Mouse (Mus musculus) monocyte, adult 5-6 weeks (primary cell): ENCODE results near the gene Ago4. TPM values are rescaled to one million over a fixed set of nuclear protein-coding genes. Genes with fewer than 3 reads are reported as not detected.
"Not testable (repeated sequence)": the region's sequence is repeated elsewhere in the genome, so short reads cannot be mapped to it uniquely, and the experiment has no call there.

Experiments used
- ATAC-seq: fragments of 153-309, 156-312 bp; replicated peaks from 2 replicates; pipeline ENCODE4 v1.8.0; 2017; ENCODE audit warnings: mild to moderate bottlenecking; ENCODE audit not compliant: low TSS enrichment, insufficient number of reproducible peaks, severe bottlenecking, poor library complexity, low FRiP score
- total RNA-seq: library from RNA; stranded (forward); fragments of 200-1000, 200-491, 200-594 nt; gene quantifications from 3 replicates; pipeline ENCODE4 v1.2.3, GENCODE M21; 2017

The Ago4 gene
- total RNA-seq: 3.7 to 8.4 TPM (median 5.7 TPM) in 3 replicates

DNA sequence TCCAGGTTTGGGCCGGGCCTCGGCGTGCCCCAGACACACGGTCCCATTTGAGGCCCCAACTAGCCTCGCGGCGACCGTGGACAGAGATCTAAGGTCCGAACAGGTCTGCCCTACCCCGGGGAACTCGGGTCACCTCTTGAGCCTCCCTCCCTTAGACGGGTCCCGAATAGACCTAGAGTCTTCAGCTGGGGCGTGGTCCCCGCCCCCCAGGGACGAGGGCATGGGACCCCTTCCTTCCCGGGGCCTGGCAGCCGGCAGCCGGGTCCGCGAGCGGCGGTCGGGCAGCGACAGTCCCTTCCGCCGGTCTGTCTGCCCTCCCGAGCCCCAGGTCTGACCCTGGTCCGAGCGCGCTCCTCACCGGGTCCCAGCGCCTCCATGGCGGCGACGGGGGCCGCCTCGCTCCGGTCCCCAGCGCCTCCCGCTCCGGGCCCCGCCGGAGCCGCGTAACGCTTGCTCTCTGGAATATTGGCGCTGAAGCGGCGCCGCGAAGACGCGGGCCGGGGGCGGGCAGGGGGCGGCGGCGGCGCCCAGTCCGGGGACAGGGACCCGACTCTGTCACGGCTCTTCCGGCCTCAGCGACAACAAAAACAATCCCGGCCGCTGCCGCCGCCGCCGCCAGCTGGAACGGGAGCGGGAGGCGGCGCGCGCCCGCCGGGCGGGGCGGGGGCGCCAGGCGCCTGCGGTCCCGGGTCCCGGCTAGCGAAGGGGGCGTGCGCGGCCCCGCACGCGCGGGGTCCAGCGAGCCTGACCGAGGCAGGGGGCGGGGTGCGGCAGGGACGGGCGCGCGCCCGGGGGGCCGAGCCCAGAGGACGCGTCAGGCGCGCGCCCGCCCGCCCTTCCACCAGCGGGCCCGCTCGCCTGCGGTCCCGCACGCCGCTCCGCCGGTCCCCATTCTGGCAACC is at the start of gene Ago4:
Gene Ago4 (minus strand): TSS at position 646 of the 902 bp plus-strand sequence.
- no peak for ATAC-seq

DNA sequence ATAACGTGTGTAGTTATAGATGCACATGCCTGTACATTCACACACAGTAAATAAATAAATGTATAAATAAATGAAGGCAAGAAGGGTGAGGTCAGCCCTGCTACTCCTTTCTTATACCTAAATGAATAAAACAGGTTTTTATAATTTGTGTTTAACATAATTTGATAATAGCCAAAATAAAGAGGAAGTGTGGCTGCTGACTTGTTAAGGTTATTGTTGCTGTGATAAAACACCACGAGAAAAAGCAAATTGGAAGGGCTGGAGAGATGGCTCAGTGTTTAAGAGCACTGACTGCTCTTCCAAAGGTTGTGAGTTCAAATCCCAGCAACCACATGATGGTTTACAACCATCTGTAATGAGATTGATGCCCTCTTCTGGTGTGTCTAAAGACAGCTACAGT is 45.8 kb upstream of the Ago4 start:
- no peak for ATAC-seq

DNA sequence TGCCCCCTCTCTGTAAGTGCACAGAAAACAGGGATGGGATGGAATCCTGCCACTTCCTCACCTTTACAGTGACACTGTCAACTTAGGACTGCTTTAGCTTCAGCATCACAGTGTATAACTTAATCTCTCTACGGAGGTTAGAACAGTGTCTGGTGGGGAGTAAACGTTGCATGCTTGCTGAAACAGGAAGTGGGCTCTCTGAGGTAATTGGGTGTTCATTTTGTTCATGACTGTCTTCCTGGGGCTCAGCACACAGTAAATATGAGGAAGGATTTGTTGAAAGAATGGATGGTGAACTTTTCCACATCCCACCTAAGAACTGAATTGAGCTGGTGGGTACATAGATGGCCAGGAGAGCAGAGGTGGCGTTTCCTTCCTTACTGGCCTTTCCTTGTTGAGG is 44.6 kb upstream of the Ago4 start:
- ATAC-seq: no peak

DNA sequence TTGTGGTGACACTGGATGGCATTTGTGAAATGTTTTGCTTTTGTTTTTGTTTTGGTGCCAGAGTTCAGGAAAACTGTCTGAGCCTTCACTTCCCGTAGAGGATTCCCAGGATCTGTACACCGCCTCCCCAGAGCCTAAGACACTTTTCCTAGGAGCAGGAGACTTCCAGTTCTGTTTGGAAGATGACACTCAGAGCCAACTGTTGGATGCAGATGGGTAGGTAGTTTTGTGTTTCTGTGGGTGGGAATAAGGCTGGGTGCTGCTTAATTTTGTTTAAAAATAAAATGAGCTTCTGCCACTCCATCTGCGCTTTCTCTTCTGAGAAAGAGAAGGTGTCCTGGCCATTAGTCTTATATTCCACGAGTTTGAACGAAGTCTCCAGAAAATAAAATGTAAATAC is 43.0 kb upstream of the Ago4 start:
- ATAC-seq: no peak

DNA sequence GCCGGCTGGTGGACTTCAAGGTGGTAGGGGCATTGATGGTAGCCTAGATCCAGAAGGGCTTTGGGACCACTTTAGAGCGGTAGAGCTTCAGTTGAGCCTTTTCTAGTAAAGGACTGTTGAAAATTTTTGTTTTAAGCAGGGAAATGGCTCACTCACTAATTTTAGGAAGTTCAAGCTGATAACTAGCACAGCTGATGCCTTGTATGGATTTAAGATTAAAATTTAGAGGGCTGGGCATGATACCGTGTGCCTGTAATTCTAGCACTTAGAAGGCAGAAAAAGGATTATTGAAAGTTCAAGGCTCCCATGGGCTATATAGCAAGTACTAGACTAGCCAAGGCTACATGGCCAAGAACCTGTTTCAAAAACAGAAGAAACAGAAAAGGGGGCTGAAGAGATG is 36.5 kb upstream of the Ago4 start:
- no peak for ATAC-seq

DNA sequence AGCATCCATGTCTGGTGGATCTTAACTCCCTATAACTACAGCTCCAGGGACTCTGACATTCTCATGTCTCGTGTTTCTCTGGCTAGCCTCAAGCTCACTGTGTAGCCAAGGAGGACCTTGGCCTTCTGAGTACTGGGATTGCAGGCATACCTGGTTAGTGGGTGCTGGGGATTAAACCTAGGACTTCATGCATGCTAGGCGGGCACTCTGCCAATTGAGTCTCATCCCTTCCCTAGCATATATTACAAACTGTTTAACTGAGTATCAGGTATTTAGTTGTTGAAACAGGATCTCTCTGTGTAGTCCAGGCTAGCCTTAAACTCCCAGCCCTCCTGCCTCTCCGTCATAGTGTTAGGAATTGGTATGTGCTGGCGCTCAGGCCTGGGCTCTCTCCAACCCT is 34.0 kb upstream of the Ago4 start:
- no peak for ATAC-seq

DNA sequence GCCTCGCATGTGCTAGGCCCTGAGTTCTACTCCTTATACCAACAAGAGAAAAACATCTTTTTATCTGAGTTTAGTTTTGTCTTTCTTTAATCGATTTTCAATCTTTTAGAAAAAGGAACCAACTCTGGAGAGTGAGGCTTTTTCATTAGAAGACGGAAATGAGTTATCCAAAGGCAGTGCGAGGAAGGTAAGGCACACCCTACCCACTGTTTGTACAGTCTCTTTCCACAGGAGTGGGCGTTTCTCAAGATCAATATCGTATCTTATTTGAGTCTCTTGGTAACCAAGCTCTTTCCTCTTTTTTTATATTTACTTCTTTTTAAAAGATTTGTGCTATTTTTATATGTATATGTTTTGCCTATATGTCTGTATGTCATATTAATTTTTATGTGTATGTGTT is 30.5 kb upstream of the Ago4 start:
- ATAC-seq: no peak

DNA sequence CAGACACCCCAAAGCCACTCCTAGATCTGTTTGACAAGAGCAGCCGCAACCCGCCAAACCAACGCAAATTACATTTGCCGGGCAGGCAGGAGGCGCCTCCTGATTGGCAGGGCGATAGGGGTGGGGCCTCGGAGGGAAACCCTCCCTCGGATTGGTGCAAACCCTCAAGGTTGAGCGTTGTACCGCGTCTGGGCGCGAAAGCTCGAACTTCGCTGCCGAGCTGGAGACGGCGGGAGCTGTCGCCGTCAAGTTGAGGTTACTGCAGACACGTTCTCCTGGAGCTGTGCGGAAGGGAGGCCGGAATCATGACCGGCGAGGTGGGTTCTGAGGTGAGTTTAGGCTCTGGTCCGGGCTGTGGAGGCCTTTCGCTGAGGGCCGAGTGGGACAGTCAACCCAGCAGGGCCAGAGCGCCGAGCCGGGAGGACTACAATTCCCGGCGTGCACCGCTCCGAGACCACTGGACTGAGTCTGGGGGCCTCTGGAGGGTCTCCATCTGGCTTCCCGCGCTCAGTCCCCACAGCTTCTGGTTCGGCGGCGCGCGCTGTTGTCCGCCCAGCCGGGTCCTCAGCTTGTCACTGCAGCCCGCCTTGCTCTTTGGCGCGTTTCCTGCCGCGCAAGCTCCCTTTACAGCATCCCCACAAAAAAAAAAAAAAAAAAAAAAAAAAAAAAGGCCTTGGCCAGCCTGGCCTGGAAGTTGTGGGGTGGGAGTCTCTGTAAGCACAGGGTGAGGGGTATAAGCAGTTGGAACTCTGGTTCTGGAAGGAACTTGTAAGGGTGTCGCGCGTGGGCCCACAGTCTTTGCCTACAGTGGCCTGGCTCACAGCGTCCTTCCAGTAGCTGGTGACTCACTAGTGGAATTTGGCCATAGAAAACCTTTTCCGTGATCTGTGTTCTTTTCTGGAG is 23.8 kb upstream of the Ago4 start, which contains the start of gene Clspn:
Gene Clspn (plus strand): TSS at position 127 of the 903 bp plus-strand sequence.
- ATAC-seq: peak; percentile 97

DNA sequence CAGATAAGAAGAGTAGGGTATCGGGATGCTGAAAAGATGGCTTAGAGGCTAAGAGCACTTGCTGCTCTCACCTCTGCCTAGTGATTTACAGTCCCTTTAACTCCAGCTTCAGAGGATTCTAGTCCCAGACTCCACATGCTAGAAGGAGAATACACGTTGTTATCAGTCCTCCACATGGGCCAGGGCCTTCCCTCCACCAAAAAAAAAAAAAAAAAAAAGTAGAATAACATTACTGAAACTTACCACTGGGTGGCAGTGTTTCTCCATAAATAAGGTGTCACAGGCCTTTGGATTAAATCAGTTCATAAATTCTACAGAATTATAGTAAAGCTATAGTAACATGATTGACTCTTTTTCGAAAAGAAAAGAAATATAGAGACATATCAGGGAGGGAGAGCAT is 21.2 kb upstream of the Ago4 start:
- 0 out of 2 replicates have a peak, but pooled peaks have one; percentile 34 for ATAC-seq

DNA sequence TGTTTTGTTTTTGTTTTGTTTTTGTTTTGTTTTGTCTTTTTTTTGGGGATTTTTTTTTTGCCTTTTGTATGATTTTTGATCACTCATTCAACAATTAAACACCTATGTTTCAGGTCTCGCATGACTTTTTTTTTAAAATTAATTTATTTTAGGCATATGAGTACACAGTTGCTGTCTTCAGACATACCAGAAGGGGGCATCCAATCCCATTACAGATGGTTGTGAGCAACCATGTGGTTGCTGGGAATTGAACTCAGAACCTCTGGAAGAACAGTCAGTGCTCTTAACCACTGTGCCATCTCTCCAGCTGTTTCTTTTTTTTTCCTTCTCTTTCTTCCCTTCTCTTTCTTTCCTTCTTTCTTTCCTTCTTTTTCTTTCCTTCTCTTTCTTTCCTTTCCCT is 20.4 kb upstream of the Ago4 start:
- no peak for ATAC-seq

DNA sequence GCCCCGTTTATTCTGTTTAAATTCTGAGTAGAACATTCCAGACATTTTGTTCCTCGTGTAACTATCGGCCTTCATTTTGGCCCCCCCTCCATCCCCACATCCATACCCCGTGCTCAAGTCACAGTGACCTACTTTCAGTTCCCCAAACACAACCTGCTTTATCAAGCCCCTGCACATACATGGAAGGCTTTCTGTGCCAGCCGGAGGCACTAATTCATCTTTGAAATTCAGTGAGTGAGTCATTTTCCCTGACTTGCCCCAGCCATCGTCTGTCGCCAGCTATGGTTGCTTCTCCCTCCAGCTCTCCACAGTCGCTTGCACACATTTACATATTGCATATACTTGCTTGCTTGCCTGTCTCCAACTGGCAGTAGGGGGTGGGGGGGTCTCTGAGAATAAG is 19.8 kb upstream of the Ago4 start:
- ATAC-seq: 0 out of 2 replicates have a peak, but pooled peaks have one; percentile 28

DNA sequence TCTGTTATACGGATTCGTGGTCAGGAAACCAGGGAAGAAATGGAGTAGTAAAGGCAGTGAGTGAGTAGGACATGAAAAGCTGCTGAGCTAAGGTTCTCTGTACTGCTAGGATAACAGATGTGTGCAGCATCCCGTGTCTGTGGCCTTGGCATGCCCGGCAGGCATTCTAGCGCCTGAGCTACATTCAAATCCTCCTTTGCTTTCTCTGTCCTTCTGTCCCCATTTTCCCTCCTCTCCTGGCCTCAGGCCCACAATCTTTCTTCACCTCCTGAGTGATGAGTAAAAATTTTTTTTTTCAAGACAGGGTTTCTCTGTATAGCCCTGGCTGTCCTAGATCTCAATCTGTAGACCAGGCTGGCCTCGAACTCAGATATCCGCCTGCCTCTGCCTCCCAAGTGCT is 18.9 kb upstream of the Ago4 start:
- ATAC-seq: no peak

DNA sequence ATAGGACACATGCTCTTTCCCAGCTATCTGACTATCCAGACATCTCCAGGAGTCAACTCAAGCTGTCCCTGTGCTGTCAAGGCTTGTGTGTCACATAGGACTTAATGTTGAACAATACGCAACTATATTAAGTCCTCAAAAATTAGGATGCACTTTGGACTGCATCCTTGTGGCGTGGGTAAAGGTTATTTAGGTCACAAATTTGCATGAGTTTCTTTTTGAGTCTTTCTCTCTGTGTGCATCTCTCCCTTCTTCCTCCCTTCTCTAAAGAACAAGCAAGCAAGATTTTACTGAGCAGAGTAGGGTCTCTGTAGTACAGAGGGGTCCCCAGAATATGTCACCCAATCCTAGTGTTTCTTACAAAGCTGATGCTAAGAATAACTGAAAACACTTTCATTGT is 12.9 kb upstream of the Ago4 start:
- ATAC-seq: no peak

DNA sequence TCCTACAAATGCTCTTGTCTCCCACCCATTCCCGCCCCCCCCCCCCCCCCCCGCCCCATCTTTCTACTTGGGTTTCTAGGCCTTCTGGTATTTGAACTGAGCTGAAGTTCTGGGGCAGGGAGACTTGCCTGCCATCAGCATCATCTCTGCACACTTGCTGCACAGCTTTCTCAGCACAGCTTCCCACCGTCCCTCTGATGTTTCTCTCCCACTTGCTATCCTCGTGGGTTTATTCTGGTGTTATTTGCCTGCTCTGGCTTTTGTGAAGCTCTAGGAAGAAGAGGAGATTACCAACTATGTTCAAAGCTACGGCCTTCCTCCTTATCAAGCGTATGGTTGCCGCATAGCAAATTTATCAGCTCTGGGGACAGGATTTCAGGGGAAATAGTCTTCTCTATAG is 12.4 kb upstream of the Ago4 start:
- no peak for ATAC-seq

DNA sequence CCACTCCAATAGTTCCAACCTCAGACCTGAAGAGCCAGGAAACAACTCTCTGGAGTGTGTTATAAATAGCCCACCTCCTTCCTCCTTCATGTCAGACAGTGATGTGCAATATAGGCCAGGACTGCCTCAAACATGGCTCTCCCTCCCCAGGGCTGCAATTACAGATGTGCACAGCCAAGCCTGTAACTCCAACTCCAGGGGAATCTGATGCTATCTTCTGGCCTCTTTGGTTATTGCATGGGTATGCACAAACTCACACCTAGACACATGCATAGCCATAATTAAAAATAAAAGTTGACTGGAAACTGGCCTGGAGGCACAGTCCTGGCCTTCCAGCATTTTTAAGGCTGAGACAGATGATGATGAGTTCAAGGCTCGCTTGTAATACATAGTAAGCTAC is 11.7 kb upstream of the Ago4 start:
- no peak for ATAC-seq

DNA sequence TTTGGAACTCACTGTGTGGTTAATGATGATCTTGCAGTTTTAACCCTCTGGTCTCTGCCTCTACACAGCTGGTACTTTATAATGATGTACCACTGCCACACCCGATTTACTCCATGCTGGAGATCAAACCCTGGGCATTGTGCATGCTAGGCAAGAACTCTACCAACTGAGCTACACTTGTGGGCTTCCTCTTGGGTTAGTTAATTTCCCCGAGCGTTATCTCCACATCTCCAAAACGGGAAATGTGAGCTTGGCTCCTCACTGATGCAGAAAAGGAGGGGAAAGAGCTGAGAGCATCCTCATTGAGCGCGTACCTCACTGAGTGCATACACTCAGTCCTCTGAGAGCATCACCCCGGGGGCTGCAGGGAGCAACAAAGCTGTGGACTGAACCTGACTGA is 9.6 kb upstream of the Ago4 start:
- no peak for ATAC-seq

DNA sequence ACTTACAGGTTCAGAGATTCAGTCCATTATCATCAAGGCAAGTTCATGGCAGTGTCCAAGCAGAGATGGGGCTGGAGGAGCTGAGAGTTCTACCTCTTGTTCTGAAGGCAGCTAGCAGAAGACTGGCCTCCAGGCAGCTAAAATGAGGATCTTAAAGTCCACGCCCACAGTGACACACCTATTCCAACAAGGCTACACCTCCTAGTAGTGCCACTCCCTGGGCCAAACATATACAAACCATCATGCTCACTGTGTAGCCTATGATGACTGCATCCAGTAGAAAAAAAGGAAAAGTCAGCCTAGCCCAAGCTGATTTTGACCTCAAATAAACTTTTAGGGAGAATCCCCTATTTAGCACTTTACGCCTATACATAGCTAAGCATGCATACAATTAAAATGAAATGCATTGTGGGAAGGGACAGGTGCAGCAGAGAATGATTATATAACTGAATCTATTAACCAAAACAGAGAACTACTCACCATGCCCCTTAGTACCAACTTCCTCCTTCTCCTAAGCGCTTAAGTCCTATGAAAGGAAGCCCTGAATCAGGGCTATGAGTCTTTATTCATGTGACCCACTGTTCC is 7.3 kb upstream of the Ago4 start:
- ATAC-seq: peak; percentile 44

DNA sequence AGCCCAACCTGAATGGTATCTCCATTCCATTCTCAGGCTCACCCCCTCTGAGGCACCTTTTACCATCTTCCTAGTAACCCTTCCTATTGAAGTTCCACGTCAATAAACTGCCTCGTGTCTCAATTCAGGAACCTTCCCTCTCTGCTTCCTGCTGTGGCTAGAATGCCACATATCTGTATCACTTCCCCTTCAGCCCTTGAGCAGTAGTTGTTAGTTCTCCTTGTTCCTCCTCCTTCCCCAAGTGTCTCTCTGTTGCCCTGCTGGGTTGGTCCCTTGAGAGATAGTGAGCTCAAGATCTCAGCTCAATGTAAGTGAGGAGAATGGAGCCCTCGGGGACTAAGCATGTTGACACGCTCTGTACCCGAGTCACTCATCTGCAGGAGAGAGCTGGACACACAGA is 3.6 kb upstream of the Ago4 start:
- peak; percentile 86 for ATAC-seq

DNA sequence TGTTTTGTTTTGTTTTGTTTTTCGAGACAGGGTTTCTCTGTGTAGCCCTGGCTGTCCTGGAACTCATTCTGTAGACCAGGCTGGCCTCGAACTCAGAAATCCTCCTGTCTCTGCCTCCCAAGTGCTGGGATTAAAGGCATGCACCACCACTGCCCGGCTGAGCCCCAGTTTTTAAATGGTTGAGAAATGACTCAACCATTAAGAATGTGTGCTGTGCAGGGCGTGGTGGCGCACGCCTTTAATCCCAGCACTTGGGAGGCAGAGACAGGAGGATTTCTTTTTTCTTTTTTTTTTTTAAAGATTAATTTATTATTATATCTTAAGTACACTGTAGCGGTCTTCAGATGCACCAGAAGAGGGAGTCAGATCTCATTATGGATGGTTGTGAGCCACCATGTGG is 2.4 kb upstream of the Ago4 start:
- not testable (repeated sequence) for ATAC-seq
